Comparison of ENCODE assay signal across 21 mouse cellular contexts in genomic region chr11:108249047-108249403, GRCm38 (mm10).
DNase-seq lines count a peak whose midpoint lies in the region; ATAC-seq and TF ChIP-seq lines count a peak whose summit lies in the region.
"Had no signal": no experiment of that assay in that cellular context is flagged by ENCODE, and none has a peak within 500 bp of the region (broad histone marks: within the 10 kb centered on the region; RNA-seq: fewer than 3 reads in every experiment).

No protein-coding gene starts in this region.

- peaks cover 89% of the 10 kb centered on the region for H3K4me1 ChIP-seq in heart, embryonic 13.5 days
- peaks cover 5% of the 10 kb centered on the region for H3K4me1 ChIP-seq in bone marrow, adult 2 months (ENCODE audit: control insufficient read depth, insufficient read depth, low read length)
- H3K4me1 ChIP-seq in midbrain, embryonic 11.5 days (ENCODE audit: control insufficient read depth, insufficient read depth, low read length) = no peaks in the 10 kb centered on the region
- H3K4me1 ChIP-seq: forebrain, embryonic 15.5 days had no signal

- DNase-seq in heart, postnatal 25 days (ENCODE audit: low spot score) = no peak
- no peak for DNase-seq in layer of hippocampus, adult 2 months (ENCODE audit: low spot score in 2 of 2)
- DNase-seq in layer of hippocampus, adult 8-10 months (ENCODE audit: low spot score in 2 of 2) = no peak
- DNase-seq in midbrain, embryonic 11.5 days (ENCODE audit: low spot score, missing footprints) = no peak
- DNase-seq: adrenal gland, adult 2 months; adrenal gland, postnatal 25 days; cerebellum, adult 11 months; cerebellum, adult 8-10 months; cerebellum, postnatal 14 days; embryo, embryonic 11 days; gastrocnemius, postnatal 36 days; heart, postnatal 14 days; kidney, adult 2 months had no signal

- no peak overlapping the region for H3K4me3 ChIP-seq in heart, embryonic 13.5 days
- no peak overlapping the region for H3K4me3 ChIP-seq in layer of hippocampus, adult 2 months
- no peak overlapping the region for H3K4me3 ChIP-seq in bone marrow, adult 2 months (replicated peaks; ENCODE audit: control insufficient read depth, low read depth, low read length)
- H3K4me3 ChIP-seq in midbrain, embryonic 11.5 days (ENCODE audit: low read depth, low read length) = no peak overlapping the region
- H3K4me3 ChIP-seq: embryonic facial prominence, embryonic 15.5 days; forebrain, embryonic 15.5 days; hindbrain, embryonic 15.5 days had no signal

- no peaks in the 10 kb centered on the region for H3K36me3 ChIP-seq in heart, embryonic 13.5 days
- H3K36me3 ChIP-seq in midbrain, embryonic 11.5 days (ENCODE audit: control insufficient read depth, insufficient read depth, low read length) = no peaks in the 10 kb centered on the region
- H3K36me3 ChIP-seq: embryonic facial prominence, embryonic 15.5 days; forebrain, embryonic 15.5 days; hindbrain, embryonic 15.5 days had no signal

- no peak overlapping the region for H3K9ac ChIP-seq in heart, embryonic 13.5 days
- no peak overlapping the region for H3K9ac ChIP-seq in midbrain, embryonic 11.5 days (ENCODE audit: low read length)
- H3K9ac ChIP-seq: embryonic facial prominence, embryonic 15.5 days; forebrain, embryonic 15.5 days; hindbrain, embryonic 15.5 days had no signal

- peak overlapping the region; percentile 66; the same call in 1 of the 2 replicates for H3K4me2 ChIP-seq in heart, embryonic 13.5 days
- no peak overlapping the region for H3K4me2 ChIP-seq in midbrain, embryonic 11.5 days
- H3K4me2 ChIP-seq: embryonic facial prominence, embryonic 15.5 days; forebrain, embryonic 15.5 days; hindbrain, embryonic 15.5 days had no signal

- no peak for ATAC-seq in heart, embryonic 13.5 days (ENCODE audit: extremely low read depth, insufficient number of reproducible peaks, low FRiP score, low TSS enrichment)
- peak; percentile 0 for ATAC-seq in CD4-positive, CD25-positive, alpha-beta regulatory T cell, adult 4 months
- no peak for ATAC-seq in midbrain, embryonic 11.5 days (ENCODE audit: low FRiP score)
- ATAC-seq: forebrain, embryonic 15.5 days; intestine, embryonic 16.5 days; Patski had no signal

- 70% methylated on average over 3 of the region's 3 CpGs for WGBS in heart, embryonic 13.5 days
- WGBS in bone marrow, adult 2 months = 50% methylated on average over 3 of the region's 3 CpGs
- 77% methylated on average over 3 of the region's 3 CpGs for WGBS in midbrain, embryonic 11.5 days

- no peak for TF ChIP-seq POLR2A in bone marrow, adult 2 months (IDR thresholded peaks at IDR 0.05; ENCODE audit: borderline replicate concordance, control insufficient read depth, low read depth, low read length)

- H3K9me3 ChIP-seq in heart, embryonic 13.5 days = no peaks in the 10 kb centered on the region
- H3K9me3 ChIP-seq in midbrain, embryonic 11.5 days (ENCODE audit: control insufficient read depth, low read length) = no peaks in the 10 kb centered on the region
- H3K9me3 ChIP-seq: embryonic facial prominence, embryonic 15.5 days; forebrain, embryonic 15.5 days; hindbrain, embryonic 15.5 days had no signal

- H3K27ac ChIP-seq in heart, embryonic 13.5 days (replicated peaks) = peak overlapping the region; percentile 87
- H3K27ac ChIP-seq in layer of hippocampus, adult 2 months = peak overlapping the region; percentile 19; the same call in 1 of the 2 replicates
- peak overlapping the region; percentile 30 for H3K27ac ChIP-seq in bone marrow, adult 2 months (ENCODE audit: control insufficient read depth, insufficient read depth, low read depth, low read length, poor library complexity)
- no peak overlapping the region for H3K27ac ChIP-seq in midbrain, embryonic 11.5 days (ENCODE audit: low read depth, low read length)
- H3K27ac ChIP-seq: embryonic facial prominence, embryonic 15.5 days; forebrain, embryonic 15.5 days; hindbrain, embryonic 15.5 days had no signal

- intact Hi-C loops in heart, postnatal 25 days (cut with DNase I) = loop anchor here (5.0 kb wide), 1 partner anchor 82 kb away; no protein-coding TSS in a partner anchor

- TF ChIP-seq CTCF in layer of hippocampus, adult 2 months (conservative IDR thresholded peaks at IDR 0.05) = no peak
- no peak for TF ChIP-seq CTCF in bone marrow, adult 2 months (IDR thresholded peaks at IDR 0.05; ENCODE audit: control insufficient read depth, insufficient read depth, low read length)

- H3K27me3 ChIP-seq in heart, embryonic 13.5 days (replicated peaks) = no peaks in the 10 kb centered on the region
- no peaks in the 10 kb centered on the region for H3K27me3 ChIP-seq in midbrain, embryonic 11.5 days (ENCODE audit: control insufficient read depth, insufficient read depth, low read length)
- H3K27me3 ChIP-seq: embryonic facial prominence, embryonic 15.5 days; forebrain, embryonic 15.5 days; hindbrain, embryonic 15.5 days; Patski had no signal
